Mouse (Mus musculus): Measurements from ENCODE around the gene Ap1m2.

DNA sequence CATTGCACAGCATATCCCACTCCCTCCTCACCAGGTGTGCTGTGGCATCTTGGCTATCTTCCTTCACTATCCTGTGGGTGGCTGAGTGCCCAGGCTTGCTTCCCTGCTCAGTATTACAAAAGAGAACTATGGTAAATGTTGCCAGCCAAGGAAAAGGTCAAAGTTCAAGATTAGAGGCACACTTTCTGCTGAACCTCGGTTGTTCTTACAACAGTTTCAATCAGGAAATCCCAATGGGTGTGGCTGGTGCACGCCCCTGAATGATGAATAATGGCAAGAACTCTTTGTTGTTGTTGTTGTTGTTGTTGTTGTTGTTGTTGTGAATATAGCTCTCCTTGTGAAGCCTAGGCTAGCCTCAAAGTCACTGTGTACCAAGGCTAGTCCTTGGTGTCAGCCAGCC, 50.3 kb downstream of the Ap1m2 start:
- TF ChIP-seq CTCF (IDR thresholded peaks at IDR 0.05; ENCODE audit: low read depth): no peak
- no peak for TF ChIP-seq EP300 (IDR thresholded peaks at IDR 0.05; ENCODE audit: low read depth)

Data from liver, embryonic 14.5 days (tissue).